Mouse (Mus musculus) left cerebral cortex, postnatal 10 days (tissue): Measurements from ENCODE around the gene Dlgap5. TPM values are rescaled to one million over a fixed set of nuclear protein-coding genes. Genes with fewer than 3 reads are reported as not detected.

ENCODE experiments used
- DNase-seq, 2 experiments: peaks; one replicate each; pipeline ENCODE4 v3.0.0; 2021 to 2022; ENCODE audit warnings: low spot score in 2 of 2, mixed read lengths in 1 of 2; ENCODE audit errors: extremely low spot score in 1 of 2
- intact Hi-C: fragments of 180-260 bp; cut with DNase I; formaldehyde crosslinking; loops from one replicate; pipeline ENCODE4 v1.15.1; 2025
- total RNA-seq, 2 experiments: library from RNA; stranded (reverse); gene quantifications; 2 replicates each; pipeline ENCODE4 v1.2.3; 2021

Dlgap5 gene
- total RNA-seq, 2 experiments from 2014 or later, result 1.6 to 1.7 TPM

- intact Hi-C loops, result no loop called here
- DNase-seq, result no peak
Observed at GRCm38 (mm10) chr14:47402735-47403134, 15.5 kb downstream of the Dlgap5 start.

- intact Hi-C loops, result no loop called here
Observed at GRCm38 (mm10) chr14:47396165-47396652, 22.0 kb downstream of the Dlgap5 start.

DNA sequence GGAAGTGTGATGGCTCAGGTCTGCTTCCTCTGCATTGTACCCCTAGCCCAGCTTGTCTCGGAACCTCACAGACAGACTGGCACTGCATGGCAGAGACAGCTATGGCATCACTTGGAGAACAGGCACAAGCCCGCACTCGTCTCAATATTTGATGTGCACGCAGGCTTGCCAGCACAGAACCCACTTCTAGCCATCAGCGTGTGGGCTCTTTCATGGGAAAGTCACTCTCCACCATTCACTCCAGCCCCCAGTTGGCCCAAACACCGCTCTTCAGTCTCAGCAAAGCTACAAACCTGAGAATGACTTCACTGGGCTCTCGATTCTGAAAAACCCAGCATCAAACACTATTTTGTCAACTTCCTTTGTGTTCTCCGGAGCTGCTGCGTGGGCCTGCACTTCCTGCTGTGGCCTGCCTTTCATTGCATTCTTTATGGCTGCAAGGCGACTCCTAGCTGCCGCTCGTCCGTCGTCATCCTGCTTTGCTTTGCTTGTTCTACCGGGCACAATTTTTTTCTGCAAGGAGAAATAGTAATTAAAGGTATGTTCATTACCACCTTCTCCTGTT, 22.7 kb downstream of the Dlgap5 start:
- intact Hi-C loops, result loop anchor here (2.0 kb wide), 1 partner anchor 61 kb away; no protein-coding TSS in a partner anchor
- DNase-seq, result peak in 1 of 2 experiments; percentile 32

More at GRCm38 (mm10) chr14:47396165-47396652, 22.0 kb downstream of the Dlgap5 start:
- peak; percentile 23 to 29 for DNase-seq

- DNase-seq, result no peak
- intact Hi-C loops, result loop anchor here (2.0 kb wide), 1 partner anchor 60 kb away; no protein-coding TSS in a partner anchor
Observed at GRCm38 (mm10) chr14:47395007-47395406, 23.2 kb downstream of the Dlgap5 start.

- intact Hi-C loops, result loop anchor here (2.0 kb wide), 1 partner anchor 59 kb away; no protein-coding TSS in a partner anchor
- no peak for DNase-seq
Observed at GRCm38 (mm10) chr14:47393354-47394094, 24.7 kb downstream of the Dlgap5 start.

DNA sequence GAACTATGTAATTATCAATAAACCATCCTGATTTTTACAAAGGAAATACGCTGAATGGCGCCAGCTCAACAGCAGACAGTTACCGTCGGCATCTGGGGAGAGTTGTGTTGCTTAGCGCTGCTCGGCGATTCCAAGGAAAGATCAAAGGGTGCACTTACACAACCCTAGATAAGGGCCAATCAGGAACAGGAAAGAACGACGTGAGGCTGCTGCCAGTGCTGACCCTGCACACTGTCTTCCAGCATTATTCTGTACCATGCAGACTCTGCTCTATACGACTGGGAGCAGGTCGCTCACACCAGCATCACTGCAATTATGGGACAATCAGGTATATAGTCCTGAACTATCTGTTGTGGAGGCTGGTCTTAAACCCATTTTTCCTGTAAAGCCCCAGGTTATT, 32.1 kb downstream of the Dlgap5 start:
- DNase-seq, result no peak
- intact Hi-C loops, result no loop called here

DNA sequence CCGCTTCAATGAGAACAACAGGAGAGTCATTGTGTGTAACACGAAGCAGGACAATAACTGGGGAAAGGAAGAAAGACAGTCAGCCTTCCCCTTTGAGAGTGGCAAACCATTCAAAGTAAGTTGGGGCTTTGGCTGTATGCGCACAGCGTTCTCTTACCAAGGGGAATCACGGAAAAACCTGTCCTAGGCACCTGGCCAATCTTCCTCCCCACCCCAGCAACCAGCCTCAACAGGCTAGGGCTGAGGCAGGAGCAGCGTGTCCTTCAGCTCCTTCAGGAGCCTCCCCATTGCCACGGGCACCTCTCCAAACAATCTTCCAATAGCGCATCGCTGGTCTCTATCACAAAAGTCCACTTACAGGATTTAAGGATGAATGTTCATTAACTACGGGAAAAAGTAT, 33.6 kb downstream of the Dlgap5 start:
- DNase-seq, result no peak
- intact Hi-C loops, result no loop called here

- intact Hi-C loops, result no loop called here
- DNase-seq, result no peak
Observed at GRCm38 (mm10) chr14:47383911-47384310, 34.3 kb downstream of the Dlgap5 start.

DNA sequence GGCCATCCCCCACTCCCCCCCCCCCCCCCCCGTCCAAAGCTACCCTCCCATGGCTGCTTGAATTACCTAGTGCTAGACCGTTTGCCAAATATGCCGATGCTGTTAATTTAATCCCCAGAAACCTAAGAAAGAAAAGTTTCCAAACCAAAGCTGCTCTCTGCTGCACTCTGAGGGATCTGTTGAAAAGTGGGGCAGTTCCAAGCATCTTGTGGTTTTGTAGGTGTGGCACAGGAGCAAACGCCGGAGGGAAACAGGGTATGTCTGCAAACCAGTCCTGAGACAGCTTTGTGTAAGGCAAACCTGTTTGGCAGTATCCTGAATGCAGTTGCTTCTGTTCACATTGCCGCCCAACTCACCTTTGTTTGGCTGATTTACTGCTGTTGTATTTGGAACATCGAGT, 39.9 kb downstream of the Dlgap5 start:
- no peak for DNase-seq
- intact Hi-C loops, result no loop called here

DNA sequence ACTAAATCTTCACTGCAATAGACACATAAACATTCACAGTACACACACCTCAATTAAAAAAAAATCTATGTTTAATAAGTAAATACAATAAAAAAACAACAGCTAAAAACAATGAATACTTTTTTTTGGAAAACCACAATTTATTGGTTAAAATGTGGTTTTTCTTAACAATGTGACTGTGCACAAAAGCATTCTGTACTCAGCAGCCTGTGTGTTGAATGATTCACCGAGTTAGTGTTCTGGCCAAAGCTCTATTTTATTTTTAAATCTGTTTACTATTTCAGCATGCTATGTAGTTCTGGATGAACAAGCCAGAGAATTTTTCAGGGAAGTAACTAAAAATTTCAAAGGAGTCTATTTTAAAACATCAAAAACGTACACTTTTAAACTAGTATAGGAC, 41.7 kb downstream of the Dlgap5 start:
- DNase-seq, result no peak
- intact Hi-C loops, result no loop called here

GRCm38 (mm10) chr14:47373728-47374678, 44.2 kb downstream of the Dlgap5 start:
- intact Hi-C loops, result no loop called here
- peak in 1 of 2 experiments; percentile 54 for DNase-seq

GRCm38 (mm10) chr14:47371689-47372088, 46.5 kb downstream of the Dlgap5 start:
- intact Hi-C loops, result no loop called here
- DNase-seq, result no peak

DNA sequence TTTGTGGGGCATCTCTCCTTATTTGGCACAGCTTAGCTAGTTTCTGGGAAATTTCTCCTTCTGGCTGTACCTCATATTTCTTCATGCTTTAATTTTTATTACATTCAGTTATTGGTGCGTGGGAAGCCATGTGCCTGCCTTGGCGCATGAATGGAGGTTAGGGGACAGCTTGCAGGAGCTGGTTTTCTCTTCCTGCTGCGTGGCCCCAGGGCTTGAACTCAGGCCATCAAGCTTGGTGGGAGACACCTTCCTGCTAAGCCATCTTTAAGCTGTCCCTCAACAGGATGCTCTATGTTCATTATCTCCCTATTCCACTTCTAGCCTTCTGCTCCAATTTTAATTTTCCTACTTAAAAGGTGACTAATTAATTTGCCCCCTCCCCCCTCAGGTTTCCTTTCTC, 47.4 kb downstream of the Dlgap5 start:
- intact Hi-C loops, result no loop called here
- no peak for DNase-seq

DNA sequence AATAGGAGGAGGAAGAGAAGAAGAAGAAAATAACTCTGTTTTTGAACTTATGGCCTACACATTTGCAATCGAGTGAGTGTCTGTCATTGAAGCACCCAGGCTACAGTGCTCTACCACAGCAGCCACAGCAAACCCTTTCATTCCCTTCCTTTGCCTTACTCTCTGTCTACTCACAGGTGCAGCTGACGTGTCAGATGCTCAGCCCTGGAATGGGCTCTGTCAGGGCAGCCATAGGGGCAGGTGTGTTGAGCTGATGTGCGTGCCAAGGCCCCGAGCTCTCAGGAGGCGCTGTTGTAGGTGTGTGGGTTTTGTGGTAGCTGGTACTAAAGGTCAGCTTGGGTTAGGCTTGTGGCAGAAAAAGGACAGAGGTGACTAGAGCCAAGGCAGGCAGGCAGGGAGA, 48.5 kb downstream of the Dlgap5 start:
- DNase-seq, result no peak
- intact Hi-C loops, result no loop called here

GRCm38 (mm10) chr14:47367461-47367860, 50.7 kb downstream of the Dlgap5 start, which contains the start of gene Lgals3:
Gene Lgals3, plus strand, starts transcription at chr14:47367751.
- DNase-seq, result peak; percentile 59 to 65
- intact Hi-C loops, result no loop called here

DNA sequence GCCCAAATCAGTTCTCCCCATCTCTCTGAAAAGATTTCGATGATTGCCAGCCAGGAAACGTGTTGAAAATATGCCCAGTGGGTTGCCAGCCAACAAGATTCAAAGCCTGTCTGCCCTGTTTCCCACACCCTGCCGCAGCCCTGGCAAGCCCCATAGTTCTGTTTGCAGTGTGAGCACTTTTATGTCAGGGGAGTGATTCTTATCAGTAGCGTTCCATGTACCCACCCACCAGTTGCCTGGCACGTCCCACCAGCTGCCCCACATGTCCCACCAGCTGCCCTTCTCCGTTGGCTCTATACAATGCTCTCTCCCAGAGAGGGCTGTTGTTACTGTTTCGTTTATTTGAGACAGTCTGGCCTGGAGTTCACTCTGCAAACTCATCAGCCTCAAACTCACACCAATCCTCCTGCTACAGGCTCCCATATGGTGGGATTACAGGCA, 51.3 kb downstream of the Dlgap5 start:
- peak; percentile 53 to 61 for DNase-seq
- intact Hi-C loops, result no loop called here

- intact Hi-C loops, result no loop called here
- peak in 1 of 2 experiments; percentile 52 for DNase-seq
Observed at GRCm38 (mm10) chr14:47364742-47365449, 53.3 kb downstream of the Dlgap5 start.

DNA sequence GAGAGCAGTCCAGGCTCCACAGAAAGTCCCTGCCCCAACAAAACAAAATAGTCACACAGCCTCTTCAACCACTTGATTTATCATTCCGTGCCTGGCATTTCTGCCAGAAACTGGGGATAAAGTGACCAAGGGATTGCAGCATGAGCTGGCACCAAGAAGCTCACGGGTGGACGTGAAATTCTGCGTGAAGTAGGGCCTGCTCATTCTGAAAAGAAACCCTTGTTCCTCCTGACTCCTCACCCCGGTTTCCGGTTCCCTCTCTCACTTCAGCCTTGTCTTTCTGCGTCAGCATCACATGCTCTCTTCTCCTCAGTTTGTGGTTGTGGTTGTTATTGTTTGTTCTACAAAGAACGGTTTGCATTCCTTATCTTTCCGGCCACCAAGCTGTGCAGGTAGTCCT, 56.3 kb downstream of the Dlgap5 start:
- DNase-seq, result no peak
- intact Hi-C loops, result no loop called here
